Mouse (Mus musculus) monocyte, adult 5-6 weeks (primary cell): ENCODE results near the gene Cdk19. TPM values are rescaled to one million over a fixed set of nuclear protein-coding genes. Genes with fewer than 3 reads are reported as not detected.

ENCODE experiments used
- ATAC-seq: fragments of 153-309, 156-312 bp; replicated peaks from 2 replicates; pipeline ENCODE4 v1.8.0; 2017; ENCODE audit warnings: mild to moderate bottlenecking; ENCODE audit not compliant: low TSS enrichment, insufficient number of reproducible peaks, severe bottlenecking, poor library complexity, low FRiP score
- total RNA-seq: library from RNA; stranded (forward); fragments of 200-1000, 200-491, 200-594 nt; gene quantifications from 3 replicates; pipeline ENCODE4 v1.2.3, GENCODE M21; 2017

Gene Cdk19
- total RNA-seq, 1 experiment from 2014 or later: 36.1 TPM

DNA sequence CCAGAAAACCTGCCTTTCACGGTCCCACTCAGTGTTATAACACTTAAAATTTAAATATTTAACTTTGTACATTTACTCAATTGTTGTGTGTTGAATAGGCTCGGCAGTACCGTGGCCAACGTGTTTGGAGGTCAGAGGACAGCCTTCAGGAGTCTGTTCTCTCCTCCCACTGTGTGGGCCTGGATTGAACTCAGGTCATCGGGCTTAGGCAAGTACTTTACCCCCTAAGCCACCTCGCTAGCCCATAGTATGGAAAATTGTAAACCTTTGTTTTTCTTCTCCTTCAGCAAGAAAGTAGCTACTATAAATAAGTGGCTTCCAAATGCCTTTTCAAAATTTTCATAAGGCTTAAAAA lies 86.7 kb downstream of the Cdk19 start:
- no peak for ATAC-seq

DNA sequence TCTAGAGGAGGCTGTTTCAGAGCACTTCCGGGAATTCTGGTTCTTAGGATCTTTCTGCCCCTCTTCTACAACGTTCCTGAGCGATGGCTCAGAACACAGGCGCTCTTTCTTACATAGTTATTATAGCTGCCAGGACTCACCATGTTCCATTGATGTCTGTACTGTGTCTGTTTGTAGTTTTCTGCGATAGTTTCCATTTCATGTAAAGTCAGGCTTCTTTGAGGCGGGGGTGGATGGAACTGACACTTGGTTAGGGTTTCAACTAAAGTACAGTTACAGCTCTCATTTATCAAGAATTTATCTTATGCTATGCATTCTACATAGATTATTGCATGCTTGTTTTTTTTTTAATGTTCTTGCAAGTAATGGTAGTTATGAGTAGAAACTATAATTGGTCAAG lies 89.3 kb downstream of the Cdk19 start:
- ATAC-seq: no peak

DNA sequence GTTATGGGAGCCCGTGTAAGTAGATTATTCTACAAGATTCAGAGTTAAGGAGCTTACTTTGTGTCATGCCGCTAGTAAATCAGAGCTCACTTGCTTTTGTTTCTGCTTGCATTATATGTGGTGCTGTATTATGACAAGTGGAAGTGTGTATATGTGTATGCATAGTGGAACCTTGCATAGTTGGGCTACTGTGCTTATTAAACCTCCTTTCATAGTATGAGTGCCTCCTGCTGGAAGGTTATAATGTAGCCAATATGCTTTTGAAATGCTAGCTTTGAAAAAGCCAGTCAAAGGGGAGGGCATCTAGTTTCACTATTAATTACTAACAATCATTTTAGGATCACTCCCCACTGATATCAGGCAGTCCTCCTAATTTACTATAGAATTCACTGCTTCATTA lies 89.7 kb downstream of the Cdk19 start:
- no peak for ATAC-seq

DNA sequence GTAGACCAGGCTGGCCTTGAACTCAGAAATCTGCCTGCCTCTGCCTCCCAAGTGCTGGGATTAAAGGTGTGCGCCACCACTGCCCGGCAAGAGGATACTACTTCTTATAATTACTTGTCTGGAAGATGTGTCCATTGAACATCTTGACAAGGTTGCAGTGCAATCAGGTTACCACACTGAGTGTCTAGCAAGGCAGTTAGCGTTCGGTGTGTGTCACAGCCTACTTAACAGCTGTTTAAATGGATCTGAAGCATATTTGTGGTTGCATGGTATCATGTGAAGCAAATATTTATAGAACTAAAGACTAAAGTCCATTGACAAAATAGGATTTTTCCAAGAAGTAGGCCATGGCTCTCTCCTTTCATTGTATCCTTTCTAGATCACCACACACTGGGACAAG lies 90.8 kb downstream of the Cdk19 start:
- no peak for ATAC-seq

DNA sequence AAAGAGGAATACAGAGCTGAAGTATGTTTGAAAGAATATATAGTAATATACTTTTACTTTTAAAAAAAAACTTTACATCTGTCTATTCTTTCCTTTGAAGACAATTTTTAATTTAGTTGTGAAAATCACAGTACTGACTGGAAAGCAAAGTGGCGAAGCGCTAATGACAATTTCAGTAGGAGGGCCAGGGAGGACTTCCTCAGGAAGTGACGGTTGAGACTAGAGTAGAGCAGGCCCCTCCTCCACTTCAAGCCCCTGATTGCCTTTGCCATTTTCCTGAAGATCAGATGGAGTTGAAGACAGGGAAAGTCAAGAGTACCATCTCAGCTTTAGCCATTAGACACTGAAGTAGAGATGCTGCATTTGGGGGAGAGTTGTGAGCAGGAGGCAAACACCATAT lies 92.6 kb downstream of the Cdk19 start:
- ATAC-seq: 0 out of 2 replicates have a peak, but pooled peaks have one; percentile 51

DNA sequence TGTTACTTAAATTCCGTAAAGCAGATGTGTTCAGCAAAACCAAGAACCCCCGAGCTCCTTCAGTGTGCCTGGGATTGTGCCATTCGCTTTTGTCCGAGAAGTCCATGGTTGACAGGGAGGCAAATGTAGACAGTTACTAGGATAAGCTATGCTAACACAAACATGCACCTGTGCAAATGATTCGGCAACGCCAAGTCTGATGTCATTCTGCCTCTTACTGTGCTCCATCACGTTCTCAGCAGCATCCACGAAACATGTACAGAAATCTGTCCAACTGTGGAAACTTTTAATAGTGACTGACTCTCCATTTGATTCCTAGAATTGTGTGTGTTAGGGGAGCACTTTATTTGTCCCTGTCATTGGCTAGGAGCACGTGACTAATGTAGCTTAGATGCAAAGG lies 93.0 kb downstream of the Cdk19 start:
- no peak for ATAC-seq

DNA sequence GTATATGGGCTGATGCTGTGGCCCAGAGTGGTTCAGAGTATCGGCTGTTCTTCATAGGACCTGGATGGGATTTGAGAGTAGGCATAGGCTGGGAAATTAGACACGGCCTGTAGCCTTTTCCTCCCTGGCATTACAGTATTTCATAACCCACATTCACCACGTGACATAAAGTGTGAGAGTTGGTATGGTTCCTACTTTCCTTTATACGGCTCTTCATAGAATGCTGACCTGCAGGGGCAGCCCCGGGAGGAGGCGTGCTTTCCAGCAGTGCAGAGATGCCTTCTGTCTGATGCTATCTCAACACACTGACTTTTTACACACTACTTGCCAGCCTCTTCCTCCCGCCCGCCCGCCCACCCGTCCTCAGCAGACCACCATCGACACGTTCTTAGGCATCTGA lies 96.0 kb downstream of the Cdk19 start:
- peak; percentile 71 for ATAC-seq

DNA sequence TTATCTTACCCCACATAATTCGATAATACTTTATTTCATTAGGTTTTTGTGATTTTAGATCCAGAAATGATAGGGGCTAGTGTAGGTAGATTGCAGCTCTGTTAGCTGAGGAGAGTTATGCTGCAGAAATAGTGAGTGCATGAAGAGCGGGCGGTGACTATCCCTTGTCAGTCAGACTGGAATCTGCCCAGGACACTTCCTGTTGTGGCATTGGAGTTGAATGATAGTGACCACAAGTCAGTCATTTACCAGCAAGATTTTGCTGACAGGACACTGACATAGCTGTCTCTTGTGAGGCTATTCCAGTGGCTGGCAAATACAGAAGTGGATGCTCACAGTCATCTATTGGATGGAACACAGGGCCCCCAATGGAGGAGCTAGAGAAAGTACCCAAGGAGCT lies 97.8 kb downstream of the Cdk19 start:
- ATAC-seq: no peak

DNA sequence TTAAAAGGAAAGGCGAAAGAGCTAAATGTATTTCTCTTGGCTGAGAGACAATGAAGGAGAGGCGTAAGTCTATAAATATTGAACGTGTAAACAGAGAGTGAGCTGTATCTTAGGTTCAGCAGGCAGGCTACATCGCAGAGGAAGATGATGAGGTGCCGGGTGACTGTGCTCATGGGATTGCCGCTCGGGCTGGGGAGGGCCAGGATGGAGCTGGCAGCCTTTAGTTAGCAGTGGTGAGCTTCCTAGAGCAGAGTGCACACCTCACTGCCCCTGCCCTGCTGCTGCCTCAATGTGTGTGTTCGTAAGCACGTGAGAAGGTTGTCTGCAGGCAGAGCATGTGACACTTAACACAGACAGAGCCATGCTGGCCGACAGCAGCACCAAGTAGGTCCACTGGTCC lies 101.4 kb downstream of the Cdk19 start:
- ATAC-seq: no peak

DNA sequence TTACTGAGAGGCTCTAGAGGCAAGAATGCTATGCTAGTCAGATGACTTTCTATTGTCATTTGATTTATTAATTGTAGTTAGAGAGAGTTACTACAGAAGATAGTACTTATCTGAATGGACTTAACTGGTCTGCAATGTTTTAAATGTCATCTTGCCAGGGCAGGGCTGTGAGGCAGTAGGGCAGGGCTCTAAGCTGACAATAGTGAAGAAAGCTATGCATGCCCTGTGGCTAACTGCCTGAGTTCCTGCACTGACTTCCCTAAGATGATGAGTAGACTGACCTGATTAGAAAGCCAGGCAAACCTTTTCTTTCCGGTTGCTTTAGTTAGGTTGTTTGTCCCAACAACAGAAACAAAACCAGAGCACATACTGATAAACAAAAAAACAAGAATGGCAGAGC lies 102.7 kb downstream of the Cdk19 start:
- peak; percentile 61; the same call in 1 of the 2 replicates for ATAC-seq

DNA sequence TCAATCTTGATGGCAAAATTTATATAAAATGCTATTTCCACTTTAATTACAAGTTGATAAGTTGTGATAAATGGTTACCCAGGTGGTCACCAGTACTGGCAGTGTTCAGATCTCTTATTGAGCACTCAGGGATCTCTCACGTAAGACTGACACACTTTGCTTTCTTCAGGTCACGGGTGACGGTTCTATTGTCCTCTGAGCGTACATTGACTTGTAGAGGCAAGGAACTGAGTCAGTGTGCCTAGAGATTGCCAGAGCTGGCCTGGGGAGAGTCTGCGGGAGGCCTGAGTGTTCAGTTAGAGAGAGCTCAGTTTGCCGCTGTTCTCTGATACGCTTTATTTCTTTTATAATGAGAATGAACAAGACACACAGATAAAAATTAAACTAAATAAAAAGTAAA lies 104.0 kb downstream of the Cdk19 start:
- ATAC-seq: no peak

DNA sequence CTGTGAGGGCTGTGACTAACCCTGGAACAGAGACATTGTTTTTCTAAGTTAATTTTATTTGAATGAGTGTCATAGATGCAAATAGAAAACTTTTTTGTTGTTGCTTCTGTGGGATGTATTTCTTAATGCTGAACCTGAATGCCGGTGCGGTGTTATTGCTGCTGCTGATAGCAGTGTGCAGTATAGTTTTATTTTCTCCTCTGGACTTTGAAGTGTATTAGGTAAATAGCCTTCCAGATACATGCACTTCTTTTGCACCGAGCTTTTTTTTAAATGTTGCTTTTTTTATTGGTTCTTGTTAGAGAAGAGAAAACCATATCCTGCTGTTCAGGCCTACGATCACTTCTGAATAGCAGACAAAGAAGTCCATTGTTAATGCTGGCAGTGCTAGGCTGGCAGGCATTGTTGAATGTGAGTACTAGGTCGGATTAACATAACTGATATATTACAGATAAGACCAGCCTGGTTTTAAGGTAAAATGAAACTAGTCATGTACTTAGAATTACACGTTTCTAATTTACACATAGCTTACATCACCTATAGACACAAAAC lies 104.5 kb downstream of the Cdk19 start:
- ATAC-seq: no peak

DNA sequence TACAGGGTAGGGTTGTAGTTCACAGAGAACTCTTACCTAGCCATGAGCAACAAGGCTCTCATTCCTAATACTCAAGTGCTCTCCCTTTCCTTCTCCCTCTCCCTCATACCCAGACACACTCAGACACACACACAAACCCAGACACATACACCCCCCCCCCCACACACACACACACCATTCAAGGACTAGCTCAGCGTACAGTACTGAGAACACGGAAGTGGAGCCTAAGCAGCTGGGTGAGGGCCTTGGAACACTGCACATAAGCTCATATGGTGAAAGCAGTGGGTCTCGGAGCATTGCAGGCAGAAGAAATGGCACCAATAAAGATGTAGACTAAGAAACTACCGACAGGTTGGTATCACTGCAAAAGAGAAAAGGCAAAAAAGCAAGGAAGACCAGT lies 105.2 kb downstream of the Cdk19 start:
- ATAC-seq: 0 out of 2 replicates have a peak, but pooled peaks have one; percentile 32

DNA sequence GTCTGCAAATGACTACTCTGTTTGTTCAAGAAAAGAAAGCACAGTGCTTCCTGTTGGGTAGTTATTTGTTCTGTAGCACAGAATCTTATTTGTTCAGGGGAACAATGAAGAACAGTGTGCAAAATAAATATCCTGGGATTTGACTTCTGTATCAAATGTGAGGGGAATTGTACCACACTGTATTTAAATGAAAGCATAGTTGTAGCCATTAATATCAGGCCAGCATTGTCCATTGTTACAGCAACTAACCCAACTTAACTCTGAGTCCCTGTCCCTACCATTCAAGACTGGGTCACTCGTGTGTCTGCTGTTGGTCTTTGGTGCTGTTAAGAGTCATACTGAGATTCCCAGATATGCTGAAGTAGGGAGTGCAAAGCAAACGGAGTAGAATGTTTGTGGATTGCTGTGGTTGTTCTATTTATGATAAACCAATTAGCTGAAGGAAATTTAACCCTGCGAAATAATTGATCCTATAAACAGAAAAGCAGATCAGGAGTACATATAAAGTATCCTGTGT lies 106.8 kb downstream of the Cdk19 start:
- ATAC-seq: no peak

DNA sequence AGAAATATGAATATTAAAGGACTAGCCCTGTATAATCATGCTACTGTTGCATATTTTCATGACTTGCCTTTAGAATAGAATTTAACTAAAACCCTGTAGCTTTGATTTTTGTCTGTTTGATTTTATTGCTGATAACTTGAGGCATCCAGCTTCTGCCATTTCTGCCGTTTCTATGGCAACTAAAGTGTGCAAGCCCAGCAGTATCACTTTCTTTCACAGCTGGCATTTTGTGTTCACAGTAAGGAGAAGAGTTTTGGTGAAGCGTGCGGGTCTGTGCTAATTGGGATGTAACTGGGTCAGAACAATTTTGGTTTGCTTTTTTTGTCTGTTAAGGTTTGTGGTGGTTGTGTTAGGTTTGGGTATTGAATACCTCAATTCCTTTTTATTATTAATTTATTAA lies 107.3 kb downstream of the Cdk19 start:
- no peak for ATAC-seq

DNA sequence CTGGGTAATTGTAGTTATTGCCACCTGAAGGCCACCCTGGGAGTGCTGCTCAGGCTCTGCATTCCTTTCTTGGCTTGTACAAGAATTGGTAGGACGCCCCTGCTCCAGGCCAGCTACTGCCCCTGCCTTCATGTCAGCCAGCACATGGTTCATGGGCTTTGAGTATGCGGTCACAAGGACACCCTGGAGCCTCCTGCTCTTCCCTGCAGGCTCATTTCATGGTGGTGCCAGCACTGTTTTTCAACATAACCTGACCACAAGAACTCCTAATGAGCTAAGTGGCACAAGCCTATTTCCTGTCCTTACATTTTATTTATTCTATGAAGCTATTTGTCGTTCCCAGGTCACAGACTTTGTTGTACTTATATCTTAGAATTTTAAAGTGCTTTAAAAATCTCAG lies 107.9 kb downstream of the Cdk19 start:
- no peak for ATAC-seq

DNA sequence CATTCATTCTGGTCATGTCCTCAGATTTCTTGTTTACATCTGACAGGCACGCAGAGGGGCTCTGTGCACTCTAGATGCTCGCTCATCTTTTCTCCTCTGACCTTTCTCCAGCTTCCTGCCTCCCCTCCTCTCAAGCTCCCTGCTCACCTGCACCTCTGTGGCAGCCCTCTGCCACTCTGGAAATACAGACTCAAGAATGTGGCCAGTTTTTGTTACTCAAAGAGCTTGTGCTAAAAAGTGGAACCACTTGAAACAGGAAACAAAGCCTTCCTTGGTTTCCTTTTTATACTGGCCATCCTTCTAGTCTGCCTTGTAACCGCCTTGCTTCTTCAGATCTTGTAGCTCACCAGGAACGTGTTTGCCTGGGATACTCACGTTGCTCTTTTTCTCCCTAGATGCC lies 108.6 kb downstream of the Cdk19 start:
- no peak for ATAC-seq

DNA sequence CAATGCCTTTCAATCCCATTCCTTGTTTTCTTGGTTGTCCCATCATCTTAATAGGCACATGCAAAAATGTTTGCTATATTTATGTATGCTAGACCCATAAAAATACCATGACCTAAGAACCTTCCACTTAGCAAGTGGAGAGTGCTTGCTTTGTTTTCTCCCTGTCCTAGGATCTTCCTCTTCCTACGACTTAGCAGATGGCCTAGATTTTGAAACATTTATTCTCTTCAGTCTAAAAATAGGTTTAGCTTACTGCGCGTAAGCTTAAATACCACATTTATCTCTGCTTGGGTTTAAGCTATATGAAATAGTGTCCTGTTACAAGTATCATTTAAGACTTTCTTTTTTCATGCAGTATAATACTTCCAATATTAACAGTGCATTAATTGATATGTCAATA lies 109.1 kb downstream of the Cdk19 start:
- ATAC-seq: no peak

DNA sequence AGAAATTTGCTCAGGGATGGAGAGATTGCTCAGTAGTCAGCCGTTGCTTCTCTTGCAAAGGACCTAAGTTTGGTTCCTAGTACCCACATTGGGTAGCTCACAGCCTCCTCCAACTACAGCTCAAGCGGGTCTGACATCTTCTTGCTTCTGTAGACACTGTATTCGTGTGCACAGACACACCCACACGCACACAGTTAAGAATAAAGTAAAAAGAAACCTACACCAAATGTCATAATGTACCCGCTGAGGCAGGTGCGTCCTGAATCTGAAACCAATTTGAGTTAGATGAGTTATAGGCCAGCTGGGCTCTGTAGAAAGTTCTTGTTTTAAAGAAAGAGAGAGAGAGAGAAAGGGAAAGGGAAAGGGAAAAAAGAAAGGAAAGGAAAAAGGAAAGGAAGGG lies 110.2 kb downstream of the Cdk19 start:
- ATAC-seq: no peak

DNA sequence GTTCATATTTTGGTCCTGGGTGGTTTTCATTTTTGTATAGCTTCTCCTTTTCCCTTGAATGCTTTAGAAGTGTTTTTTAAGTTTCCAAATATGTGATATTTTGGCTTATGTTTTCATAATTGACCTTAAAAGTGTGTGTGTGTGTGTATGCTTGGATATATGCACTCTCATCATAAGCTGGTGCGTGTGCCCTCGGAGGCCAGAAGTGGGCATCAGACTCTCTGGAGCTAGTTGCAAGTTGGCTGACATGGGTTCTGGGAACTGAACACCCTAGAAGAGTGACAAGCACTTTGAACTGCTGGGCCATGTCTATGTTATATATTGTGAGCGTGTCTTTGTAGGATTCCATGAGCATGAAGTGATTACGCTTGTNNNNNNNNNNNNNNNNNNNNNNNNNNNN lies 110.8 kb downstream of the Cdk19 start:
- no peak for ATAC-seq

DNA sequence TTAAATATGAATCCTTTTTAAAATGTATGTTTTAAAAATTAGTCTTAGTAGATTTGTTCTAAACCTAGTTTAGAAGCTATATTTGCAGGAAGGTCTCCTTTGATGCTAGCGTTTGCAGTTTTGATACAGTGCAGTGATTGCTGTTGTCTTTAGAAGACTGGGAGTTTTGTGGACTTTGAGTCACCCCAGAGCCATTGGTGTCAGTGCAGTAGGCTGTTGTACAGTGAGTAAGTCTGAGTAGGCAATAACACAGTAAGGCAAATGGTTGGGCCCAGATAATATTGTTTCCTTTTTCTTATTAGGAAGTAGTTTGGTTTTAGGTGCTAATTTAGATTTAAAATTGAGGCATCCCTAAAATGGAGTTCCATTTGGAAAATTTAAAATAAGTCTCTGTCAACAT lies 117.8 kb downstream of the Cdk19 start:
- ATAC-seq: no peak
